Mouse (Mus musculus) G1E (cell line): ENCODE results near the gene Ftcd.

ENCODE experiments used
- CTCF ChIP-seq: IDR thresholded peaks from 2 replicates; pipeline ENCODE4 v1.5.1; 2012; ENCODE audit warnings: low read depth, low read length, inconsistent platforms, mixed read lengths
- GATA1 ChIP-seq: IDR thresholded peaks from 2 replicates; pipeline ENCODE4 v1.6.1; 2012; ENCODE audit warnings: borderline replicate concordance, low read length, inconsistent platforms, mixed read lengths
- GATA2 ChIP-seq: IDR thresholded peaks from 2 replicates; pipeline ENCODE4 v1.6.1; 2012; ENCODE audit warnings: low read depth, low read length, inconsistent platforms, borderline replicate concordance
- POLR2AphosphoS5 ChIP-seq: IDR thresholded peaks from 2 replicates; pipeline ENCODE4 v1.6.1; 2012; ENCODE audit warnings: low read depth, low read length, inconsistent platforms; ENCODE audit not compliant: insufficient replicate concordance

DNA sequence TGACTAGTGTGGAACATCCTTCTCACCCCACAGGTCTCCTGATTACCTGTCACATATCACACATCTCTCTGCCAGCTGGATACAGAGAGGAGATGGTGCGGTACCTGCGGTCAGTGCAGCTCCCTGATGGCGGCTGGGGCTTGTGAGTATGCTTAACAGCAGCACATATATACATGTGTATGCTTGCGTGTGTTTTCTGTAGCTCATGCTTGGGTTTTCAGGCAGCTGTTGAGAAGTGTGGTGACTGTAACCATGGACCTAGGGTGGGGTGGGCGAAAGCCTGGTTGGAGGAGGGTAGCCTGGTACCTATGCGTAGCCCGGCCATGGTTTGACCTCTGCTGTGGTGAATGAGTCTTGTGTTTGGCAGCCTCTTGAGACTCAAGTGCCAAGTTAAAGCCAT is 39.9 kb upstream of the Ftcd start:
- TF ChIP-seq CTCF: no peak
- no peak for TF ChIP-seq GATA2
- TF ChIP-seq POLR2AphosphoS5: no peak
- TF ChIP-seq GATA1: no peak
